Mouse (Mus musculus) liver, embryonic 14.5 days (tissue): ENCODE data around the gene Inafm1. TPM values are rescaled to one million over a fixed set of nuclear protein-coding genes. Genes with fewer than 3 reads are reported as not detected.

Source experiments
- ATAC-seq: fragments of 200-750 bp; cut with Nextera tagmentation; 2 replicates; pipeline ENCODE4 v1.8.0; 2017; ENCODE audit warnings: moderate number of reproducible peaks, mild to moderate bottlenecking, moderate library complexity; ENCODE audit not compliant: insufficient read depth
- DNase-seq, 3 experiments: peaks; one replicate each; pipeline ENCODE4 v3.0.0-alpha.2; 2012 to 2013; ENCODE audit warnings: low read depth in 3 of 3, low spot score in 3 of 3
- H3K27ac ChIP-seq: fragments of 300-500 bp; sonication (generic); 2 replicates; pipeline ENCODE4 v1.5.1; 2014; ENCODE audit warnings: moderate library complexity, mild to moderate bottlenecking, control low read depth, inconsistent platforms
- H3K27me3 ChIP-seq: fragments of 300-500 bp; sonication (generic); 2 replicates; pipeline ENCODE4 v1.6.1; 2014; ENCODE audit warnings: mild to moderate bottlenecking, low read length, moderate library complexity; ENCODE audit not compliant: control insufficient read depth, insufficient read depth
- H3K36me3 ChIP-seq: fragments of 300-500 bp; sonication (generic); replicated peaks from 2 replicates; pipeline ENCODE4 v1.6.1; 2014; ENCODE audit warnings: low read depth; ENCODE audit not compliant: control insufficient read depth, insufficient read depth
- H3K4me1 ChIP-seq, 2 experiments: fragments of 200-500 bp in 1 of 2; fragments of 300-500 bp in 1 of 2; sonication (generic) in 1 of 2; replicated peaks; 2 replicates each; pipeline ENCODE4 v1.6.1; 2012 to 2014; ENCODE audit warnings: antibody characterized with exemption in 1 of 2, inconsistent platforms in 1 of 2, low read length in 1 of 2; ENCODE audit not compliant: control insufficient read depth in 2 of 2, insufficient read depth in 2 of 2
- H3K4me2 ChIP-seq: fragments of 300-500 bp; sonication (generic); 2 replicates; pipeline ENCODE4 v1.6.1; 2014; ENCODE audit warnings: low read depth, mild to moderate bottlenecking, control low read depth, moderate library complexity
- H3K4me3 ChIP-seq, 2 experiments: fragments of 200-500 bp in 1 of 2; fragments of 300-500 bp in 1 of 2; sonication (generic) in 1 of 2; 2 replicates each; pipeline ENCODE4 v1.5.1; 2012 to 2014; ENCODE audit warnings: low read depth in 2 of 2, low read length in 2 of 2, mild to moderate bottlenecking in 2 of 2, control low read depth in 1 of 2, inconsistent platforms in 1 of 2, moderate library complexity in 1 of 2; ENCODE audit not compliant: insufficient read depth in 1 of 2
- H3K9ac ChIP-seq: fragments of 300-500 bp; sonication (generic); replicated peaks from 2 replicates; pipeline ENCODE4 v1.6.1; 2014; ENCODE audit warnings: mild to moderate bottlenecking, control low read depth, moderate library complexity
- H3K9me3 ChIP-seq: fragments of 300-500 bp; sonication (generic); 2 replicates; pipeline ENCODE4 v1.6.1; 2016; ENCODE audit warnings: low read length, mixed read lengths; ENCODE audit not compliant: control insufficient read depth
- CTCF ChIP-seq: IDR thresholded peaks from 2 replicates; pipeline ENCODE4 v1.5.1; 2016; ENCODE audit warnings: antibody characterized with exemption, low read depth, control low read depth
- EP300 ChIP-seq: IDR thresholded peaks from 2 replicates; pipeline ENCODE4 v1.6.1; 2016; ENCODE audit warnings: antibody characterized with exemption, low read depth
- WGBS: fragments of 180-500 bp; shearing (Covaris S2); extraction: QIAGEN DNeasy Blood & Tissue Kit; methylation state at CpG from one replicate; pipeline ENCODE4 v1.1.7; 2014; ENCODE audit not compliant: insufficient replicate concordance; 5-methylcytosine and 5-hydroxymethylcytosine counted together
- polyA plus RNA-seq, 2 experiments: library from polyadenylated mRNA; depleted of rRNA in 1 of 2; stranded (reverse) in 1 of 2; unstranded in 1 of 2; fragments of >200 nt; fragmentation: Nextera tagmentation in 1 of 2; extraction: Ambion mirVana in 1 of 2; gene quantifications; 2 replicates each; pipeline versions ENCODE4 v1.2.1 to v1.2.3; 2012 to 2014

Gene Inafm1
- polyA plus RNA-seq, 2 experiments: 3.5 to 7.9 TPM

DNA sequence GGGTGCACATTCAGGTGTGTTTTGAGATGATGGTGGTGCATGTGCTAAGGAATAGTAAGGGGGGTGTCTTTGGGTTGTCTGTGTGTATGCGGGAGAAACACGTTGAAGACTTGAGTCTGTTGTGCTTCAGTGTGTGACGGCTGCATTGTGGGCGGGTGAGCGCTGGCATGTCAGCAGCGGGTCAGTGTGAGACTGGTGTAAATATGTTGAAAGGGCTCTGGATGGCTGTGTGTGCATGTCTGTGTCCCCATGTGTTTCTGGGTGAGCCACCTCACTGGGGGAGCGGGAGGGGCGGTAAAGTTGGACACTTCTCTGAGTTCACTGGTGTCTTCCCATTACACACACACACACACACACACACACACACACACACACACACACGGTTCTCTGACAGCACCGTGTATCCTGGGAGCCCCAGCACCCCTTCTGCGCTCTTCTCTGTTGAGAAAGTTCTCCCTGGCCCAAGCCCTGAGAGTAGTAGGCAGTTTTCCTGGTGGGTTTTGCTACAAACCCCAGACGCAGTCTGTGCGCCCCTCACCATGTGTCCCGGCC is 38.1 kb upstream of the Inafm1 start:
- H3K9me3 ChIP-seq: no peaks in the 10 kb centered on the region
- peak overlapping the region; percentile 89 to 92 for H3K4me3 ChIP-seq
- no peak for DNase-seq
- 0 out of 2 replicates have a peak overlapping the region, but pooled peaks have one; percentile 15 for H3K27ac ChIP-seq
- H3K9ac ChIP-seq: peak overlapping the region; percentile 98
- peak overlapping the region; percentile 99 for H3K4me2 ChIP-seq
- no peak for ATAC-seq
- no peaks in the 10 kb centered on the region; the same call in 1 of the 2 replicates for H3K36me3 ChIP-seq
- TF ChIP-seq CTCF: no peak
- TF ChIP-seq EP300: no peak
- 2% methylated on average over 14 of the region's 14 CpGs for WGBS
- peaks cover 44 to 45% of the 10 kb centered on the region in 2 experiments for H3K4me1 ChIP-seq
- peaks cover 10% of the 10 kb centered on the region for H3K27me3 ChIP-seq

DNA sequence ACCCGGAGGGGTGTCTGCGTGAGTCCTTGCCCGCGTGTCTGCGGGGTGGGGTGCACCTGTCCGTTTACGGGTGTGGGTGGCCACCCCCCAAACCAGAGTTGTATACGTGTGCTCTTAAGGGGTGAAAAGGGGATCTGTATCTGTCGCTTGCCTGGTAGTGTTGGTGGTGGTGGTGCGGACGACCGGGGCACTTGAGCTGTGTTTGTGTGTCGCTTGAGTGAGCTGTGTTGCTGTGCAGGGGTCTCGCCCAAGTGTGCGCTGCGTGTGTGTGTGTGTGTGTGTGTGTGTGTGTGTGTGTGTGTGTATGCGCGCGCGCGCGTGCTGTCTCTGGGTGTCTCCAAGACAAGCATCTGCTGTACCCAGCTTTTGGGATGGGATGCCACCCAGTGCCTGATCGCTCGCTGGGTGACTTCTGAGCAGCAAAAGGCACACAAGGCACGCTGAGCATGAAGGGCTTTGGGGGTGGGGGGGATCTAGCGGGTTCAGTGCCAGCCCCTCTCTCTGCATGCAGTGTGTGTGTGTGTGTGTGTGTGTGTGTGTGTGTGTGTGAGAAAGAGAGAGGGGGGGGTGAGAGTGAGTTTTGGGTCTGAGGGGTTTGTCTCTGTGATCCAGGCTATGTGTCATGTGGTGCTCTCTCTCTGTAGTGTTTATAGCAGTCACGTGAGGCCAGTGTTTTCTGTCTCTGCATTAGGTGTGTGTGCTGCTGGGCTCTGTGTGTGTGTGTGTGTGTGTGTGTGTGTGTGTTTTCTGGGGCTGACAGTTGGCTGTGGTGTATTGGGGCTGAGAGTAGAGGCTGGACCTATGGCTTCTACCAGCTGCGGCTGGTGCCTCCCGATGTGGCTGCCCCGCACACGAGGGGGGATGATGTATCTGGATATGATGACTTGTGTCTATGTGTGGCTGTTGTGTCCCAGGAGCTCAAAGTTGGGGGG is 37.4 kb upstream of the Inafm1 start:
- Histone ChIP-seq H3K4me3 (peak overlapping the region; percentile 89 to 92), H3K9ac (peak overlapping the region; percentile 87), H3K4me2 (peak overlapping the region; percentile 99), H3K27ac (peak overlapping the region; percentile 87), H3K27me3 (peaks cover 10% of the 10 kb centered on the region), H3K4me1 (peaks cover 44 to 45% of the 10 kb centered on the region in 2 experiments), H3K9me3 (no peaks in the 10 kb centered on the region), H3K36me3 (no peaks in the 10 kb centered on the region; the same call in 1 of the 2 replicates)
- DNase-seq: no peak
- WGBS: under 1% methylated on average over 31 of the region's 31 CpGs
- ATAC-seq: no peak
- TF ChIP-seq EP300 (no peak), CTCF (0 out of 2 replicates have a peak, but pooled peaks have one; percentile 9)

DNA sequence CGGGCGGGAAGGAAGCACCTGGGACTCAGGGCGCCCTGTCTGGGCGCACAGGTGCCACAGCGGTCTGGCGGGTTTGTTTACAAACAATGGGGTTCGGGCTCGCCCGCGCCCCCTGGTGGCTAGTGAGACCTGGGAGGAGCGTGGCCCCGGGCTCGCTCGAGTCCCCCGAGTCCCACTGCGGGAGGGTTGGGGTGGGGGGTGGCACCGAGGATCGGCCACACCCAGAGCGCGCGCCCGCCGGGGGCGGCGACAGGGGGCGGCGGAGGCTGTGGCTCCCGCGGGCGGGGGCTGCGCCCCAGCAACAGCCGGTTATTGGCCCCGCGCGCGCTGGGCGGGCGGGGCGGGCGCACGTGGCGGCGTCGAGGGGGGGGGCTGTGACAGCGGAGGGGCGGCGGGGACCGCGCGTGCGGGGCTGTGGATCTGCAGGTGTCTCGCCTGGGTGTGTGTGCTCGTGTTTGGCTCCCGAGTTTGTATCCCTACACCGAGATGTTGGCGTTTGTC is 36.7 kb upstream of the Inafm1 start:
- Histone ChIP-seq H3K36me3 (no peaks in the 10 kb centered on the region), H3K4me2 (peak overlapping the region; percentile 99), H3K9me3 (no peaks in the 10 kb centered on the region), H3K4me3 (peak overlapping the region; percentile 89 to 92), H3K4me1 (peaks cover 40 to 41% of the 10 kb centered on the region in 2 experiments), H3K9ac (peak overlapping the region; percentile 87), H3K27me3 (peaks cover 10% of the 10 kb centered on the region), H3K27ac (peak overlapping the region; percentile 87)
- ATAC-seq (peak; percentile 54), DNase-seq (peak in 1 of 3 experiments; percentile 78)
- WGBS: 1% methylated on average over 55 of the region's 56 CpGs
- TF ChIP-seq EP300 (no peak), CTCF (peak; percentile 90)

DNA sequence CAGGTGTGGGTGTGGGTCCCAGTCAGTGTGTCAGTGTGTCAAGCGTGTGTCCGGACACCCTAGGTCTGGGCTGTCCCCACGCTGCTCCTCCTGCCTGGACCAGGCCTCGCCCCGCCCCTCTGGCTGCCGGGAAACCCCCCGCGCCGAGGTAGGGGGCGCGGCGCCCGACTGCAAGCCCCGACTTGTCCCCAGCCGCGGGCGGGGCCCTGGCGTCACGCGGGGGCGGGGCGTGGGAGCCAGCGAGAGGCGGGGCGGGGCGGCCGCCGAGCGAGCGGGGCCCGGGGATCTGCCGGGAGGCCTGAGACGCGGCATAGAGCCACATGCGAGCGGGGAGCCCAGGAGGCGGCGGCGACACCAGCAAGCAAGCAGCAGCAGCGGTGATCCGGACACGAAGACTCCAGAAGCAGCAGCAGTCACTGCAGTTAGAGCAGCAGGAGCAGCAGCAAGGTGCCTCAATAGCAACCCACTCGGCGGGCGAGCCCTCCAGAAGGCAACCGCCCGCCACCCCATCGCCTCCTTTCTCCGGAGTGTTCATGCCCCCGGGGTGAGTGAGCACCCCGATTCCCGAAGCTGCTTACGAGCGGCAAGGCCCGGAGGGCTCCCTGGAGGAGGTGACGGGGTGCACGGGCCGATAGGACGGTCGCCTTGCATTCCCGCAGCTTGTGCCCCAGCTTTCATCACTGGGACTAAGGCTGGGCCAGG is 36.1 kb upstream of the Inafm1 start:
- Histone ChIP-seq H3K4me2 (peak overlapping the region; percentile 99), H3K9me3 (no peaks in the 10 kb centered on the region), H3K9ac (peak overlapping the region; percentile 87), H3K27ac (peak overlapping the region; percentile 87), H3K36me3 (no peaks in the 10 kb centered on the region), H3K27me3 (peaks cover 10% of the 10 kb centered on the region), H3K4me1 (peaks cover 35 to 36% of the 10 kb centered on the region in 2 experiments), H3K4me3 (peak overlapping the region; percentile 89 to 92)
- DNase-seq (peak in 2 of 3 experiments; percentile 72 to 76), ATAC-seq (peak; percentile 57)
- TF ChIP-seq EP300 (no peak), CTCF (no peak)
- under 1% methylated on average over 60 of the region's 61 CpGs for WGBS
